Mouse (Mus musculus) ES-E14 (cell line): ENCODE data around the gene Grin2b.

Source experiments
- HCFC1 ChIP-seq: IDR thresholded peaks from 2 replicates; pipeline ENCODE4 v1.6.1; 2012; ENCODE audit warnings: low read length, inconsistent platforms, borderline replicate concordance; ENCODE audit not compliant: insufficient read depth
- ZC3H11A ChIP-seq: IDR thresholded peaks from 2 replicates; pipeline ENCODE4 v1.6.1; 2012; ENCODE audit warnings: low read depth, mild to moderate bottlenecking, inconsistent platforms, low read length, borderline replicate concordance
- ZNF384 ChIP-seq: IDR thresholded peaks from 2 replicates; pipeline ENCODE4 v1.6.1; 2012; ENCODE audit warnings: low read depth, low read length, inconsistent platforms

DNA sequence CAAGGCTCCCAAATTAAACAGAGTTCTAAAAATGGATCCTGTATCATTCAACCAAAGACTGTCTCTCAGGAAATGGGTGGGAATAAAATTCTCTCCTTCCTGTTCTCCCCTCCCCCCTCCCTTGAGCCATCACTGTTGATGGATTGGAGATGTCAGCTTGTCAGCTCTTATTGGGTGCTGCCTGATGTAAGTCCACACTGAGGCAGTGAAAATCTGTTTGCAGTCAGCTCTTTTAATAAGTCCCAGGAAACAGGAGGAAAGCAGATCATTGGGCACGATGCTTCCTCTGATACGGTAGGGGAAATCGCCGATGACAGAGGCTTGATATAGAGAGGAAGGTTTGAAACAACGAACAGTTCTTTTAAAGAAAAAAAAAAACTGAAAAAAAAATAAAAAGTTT is 290.7 kb downstream of the Grin2b start:
- TF ChIP-seq ZC3H11A = no peak
- TF ChIP-seq HCFC1 = no peak
- no peak for TF ChIP-seq ZNF384
